Mouse (Mus musculus) spleen, postnatal 4 days (tissue): ENCODE measurements at regions not wholly inside any gene's neighbourhood (a gene's known extent, or its start where the extent isn't known, plus 50 kb on each side); places are given as distances from the start of the nearest gene placed in this dataset.
A peak's percentile ranks its signal among the peaks of the same experiment; 100 is the strongest.

Source experiments
- DNase-seq, 2 experiments: peaks; one replicate each; pipeline ENCODE4 v3.0.0; 2022; ENCODE audit warnings: low spot score in 2 of 2

DNA sequence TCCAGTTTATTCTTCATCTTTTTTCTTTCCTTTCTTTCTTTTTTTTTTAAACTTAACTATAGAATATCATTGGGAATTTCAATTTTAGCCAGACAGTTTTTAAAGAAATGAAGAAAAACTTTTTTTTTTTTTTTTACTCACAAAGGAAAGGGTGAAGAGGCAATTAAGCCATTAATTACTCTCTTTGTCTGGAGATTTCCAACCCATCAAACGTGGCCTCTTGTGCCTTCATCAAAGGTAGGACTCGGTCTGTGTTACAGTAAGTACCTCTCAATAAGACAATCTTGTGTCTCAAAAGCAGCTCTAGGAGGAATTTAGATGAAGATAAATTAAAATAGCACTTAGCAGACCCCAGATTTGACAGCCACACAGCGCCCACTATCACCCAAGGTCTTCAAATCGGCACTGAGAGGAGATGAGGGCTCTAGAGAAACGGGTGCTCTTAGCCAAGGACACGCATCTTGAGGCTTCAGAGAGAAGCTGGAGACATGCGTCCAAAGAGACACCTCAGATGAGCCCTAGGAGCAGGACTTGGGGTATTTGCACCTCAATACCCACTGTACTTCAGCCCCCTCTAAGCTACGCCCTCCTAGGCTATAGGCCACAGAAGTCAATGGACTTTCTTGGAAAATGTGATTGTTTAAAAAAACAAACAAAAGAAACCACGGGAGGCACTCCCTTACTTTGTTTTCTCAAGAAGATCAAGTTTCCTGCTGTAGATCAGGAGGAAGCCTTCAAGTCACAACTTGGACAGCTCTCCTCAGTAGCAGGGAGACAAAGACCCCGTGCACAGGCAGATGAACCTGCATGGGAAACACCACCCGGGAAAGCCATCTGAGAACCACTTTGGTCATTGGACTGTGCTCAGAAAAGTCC is 176.8 kb upstream of the Spred2 start:
- no peak for DNase-seq

DNA sequence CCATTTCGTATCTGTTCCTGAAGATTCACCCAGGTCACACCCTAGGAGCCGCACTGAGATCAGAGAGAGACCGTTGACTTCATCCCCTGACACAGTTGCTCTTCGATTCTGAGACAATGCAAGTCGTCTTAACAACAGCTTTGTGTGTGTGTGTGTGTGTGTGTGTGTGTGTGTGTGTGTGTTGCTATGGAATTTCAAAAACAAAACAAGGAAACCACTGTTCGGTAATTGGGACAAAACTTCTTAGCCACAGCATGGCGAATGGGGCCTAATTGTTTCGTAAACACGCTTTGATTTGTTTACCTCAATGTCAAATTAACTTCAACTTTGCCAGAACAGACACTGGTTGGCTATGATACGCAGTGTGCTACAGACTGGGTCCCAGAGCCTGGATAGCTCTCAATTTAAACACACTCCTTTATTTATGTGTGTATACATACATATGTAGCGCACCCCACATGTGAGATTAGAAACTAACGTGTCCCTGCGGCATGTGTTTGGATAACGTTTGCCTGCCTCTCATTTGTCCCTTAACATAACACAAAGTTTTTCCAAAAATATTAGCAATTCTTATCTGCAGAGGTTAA is 176.1 kb upstream of the Spred2 start:
- DNase-seq, result no peak

DNA sequence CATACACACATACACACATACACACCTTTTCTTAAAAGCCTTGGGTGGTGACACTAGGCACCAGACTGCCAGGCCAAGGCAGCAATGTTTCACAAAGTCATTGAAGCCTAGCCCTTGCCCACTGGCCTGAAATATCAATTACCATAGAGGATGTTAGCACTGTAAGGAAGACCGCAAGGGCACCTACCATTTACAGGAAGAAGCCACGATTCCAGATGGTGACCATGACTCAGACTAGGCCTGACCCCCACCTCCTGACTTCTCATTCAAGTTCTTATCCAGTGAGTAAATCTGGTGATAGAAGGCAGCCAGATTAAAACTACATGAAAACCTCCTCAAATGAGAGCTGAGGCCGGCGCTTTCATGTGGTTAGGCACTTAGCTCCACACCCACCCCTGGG is 165.3 kb upstream of the Spred2 start:
- no peak for DNase-seq

DNA sequence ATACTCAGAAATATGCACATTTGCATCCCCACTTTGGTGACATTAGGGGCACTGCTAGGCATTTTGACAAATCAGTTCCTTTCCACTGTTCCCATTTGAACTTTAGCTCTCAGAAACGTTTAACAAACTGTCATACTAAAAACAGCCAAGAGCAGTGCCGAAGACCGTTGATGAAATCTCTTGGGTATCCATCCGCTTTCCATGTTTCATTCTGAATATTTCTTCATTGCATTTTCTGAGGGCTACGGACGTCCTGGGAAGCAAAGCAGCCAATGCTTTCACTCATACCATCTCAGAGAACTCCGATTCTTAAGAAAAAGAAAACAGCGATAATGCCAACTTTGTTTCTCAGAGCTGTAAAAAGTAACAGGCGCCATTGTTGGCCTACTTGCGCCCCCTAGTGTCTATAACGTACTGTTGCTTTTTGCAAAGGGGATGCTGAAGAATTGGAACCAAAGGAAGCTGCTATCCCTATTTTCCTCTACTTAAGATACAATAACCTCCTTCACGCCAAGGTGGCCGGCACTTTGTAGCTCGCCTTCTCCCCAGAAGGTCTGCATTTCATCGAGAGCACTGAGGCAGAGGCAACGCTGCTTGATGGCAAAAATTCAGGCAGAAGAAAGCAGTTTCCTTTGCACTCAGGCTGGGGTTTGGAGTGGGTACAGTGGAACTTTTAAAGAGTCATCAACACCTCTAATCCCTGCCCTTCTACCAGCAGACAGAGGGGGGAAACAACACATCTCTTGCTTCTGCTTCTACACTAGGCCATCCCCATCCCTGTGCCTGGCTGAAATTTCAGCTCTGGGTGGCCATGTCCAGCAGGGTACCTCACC is 163.1 kb upstream of the Spred2 start:
- peak in 1 of 2 experiments; percentile 17 for DNase-seq

DNA sequence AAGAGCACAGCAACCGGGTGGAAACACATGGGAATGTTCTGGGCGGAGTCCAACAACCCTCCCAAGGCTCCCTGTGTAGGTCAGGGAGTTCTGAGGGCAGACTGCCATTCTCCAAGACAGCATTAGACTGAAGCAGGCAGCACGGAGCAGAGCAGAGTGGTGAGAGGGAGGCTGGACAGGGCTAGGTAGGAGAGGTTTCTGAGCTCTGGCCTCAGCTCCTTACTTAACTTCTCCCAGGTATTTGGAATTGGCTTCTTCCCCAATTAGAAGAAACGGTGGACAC is 162.5 kb upstream of the Spred2 start:
- no peak for DNase-seq

DNA sequence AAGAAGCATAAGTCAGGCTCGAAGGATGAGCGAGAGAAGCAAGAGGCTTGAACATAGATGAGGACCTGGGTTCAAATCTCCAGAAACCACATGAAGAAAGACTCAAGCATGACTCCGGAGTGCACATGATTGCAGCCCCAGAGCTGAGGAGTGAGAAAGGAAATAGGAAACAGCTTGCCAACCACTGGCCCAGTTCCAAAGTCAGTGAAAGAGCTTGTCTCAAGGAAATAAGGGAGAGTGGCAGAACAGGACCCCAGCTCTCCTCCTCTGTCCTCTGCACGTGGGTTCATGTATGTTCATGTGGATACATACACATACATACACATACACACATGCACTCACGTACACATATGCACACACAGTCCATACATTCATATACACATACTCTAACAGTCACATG is 156.9 kb upstream of the Spred2 start:
- DNase-seq, result no peak

DNA sequence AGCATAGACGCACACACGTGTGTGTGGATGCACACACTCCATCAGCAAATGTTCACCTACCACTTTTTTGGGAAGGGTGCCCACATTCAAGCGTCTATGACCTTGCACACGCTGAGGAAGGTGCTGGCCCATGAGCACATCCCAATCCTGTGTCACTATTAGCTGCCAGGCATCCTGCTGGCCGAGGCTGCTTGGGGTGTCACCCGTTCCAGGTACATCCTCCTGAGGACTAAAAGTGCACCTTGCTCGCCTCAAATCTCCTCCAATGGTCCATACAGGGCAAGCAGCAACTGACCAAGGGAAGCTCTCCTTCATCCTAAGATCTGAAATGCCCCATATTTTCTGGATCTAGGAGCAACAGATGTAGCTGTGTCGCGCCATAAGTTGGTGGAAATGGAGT is 156.3 kb upstream of the Spred2 start:
- no peak for DNase-seq

DNA sequence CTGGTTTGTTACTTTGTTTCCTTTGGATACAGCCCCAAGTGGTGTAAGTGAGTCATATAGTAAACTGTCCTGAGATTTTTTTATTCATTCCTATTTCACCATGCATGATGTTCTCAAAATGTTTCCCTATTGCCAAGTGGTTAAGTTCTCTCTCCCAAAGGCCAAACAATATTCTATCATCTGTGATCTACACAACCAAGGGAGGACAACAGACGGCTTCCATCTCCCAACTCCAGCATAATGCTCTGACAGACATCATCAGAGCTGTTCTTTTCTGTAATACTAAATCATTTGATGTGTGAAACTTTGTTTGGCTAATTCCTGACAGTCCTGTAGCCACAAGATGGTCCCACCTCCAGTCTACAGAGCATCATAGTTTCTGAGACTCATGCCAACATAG is 155.2 kb upstream of the Spred2 start:
- no peak for DNase-seq

DNA sequence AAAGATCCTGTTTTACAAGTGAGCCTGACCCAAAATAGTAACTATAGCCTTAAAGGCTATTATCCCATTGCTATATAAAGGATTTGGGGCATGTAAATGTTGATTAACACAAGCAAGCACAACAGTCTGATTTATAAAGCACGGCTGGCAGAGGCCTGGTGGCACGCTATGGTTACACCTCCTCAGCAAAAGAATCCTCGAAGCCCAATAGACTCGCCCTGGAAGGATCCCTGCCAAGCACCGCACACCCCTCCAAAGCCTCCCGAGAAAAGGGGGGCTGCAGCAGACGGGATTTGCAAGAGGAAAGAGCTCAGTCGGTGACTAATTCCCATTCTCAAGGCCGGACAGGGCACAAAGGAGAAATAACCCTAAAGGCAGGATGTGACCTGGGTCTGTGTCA is 150.2 kb upstream of the Spred2 start:
- DNase-seq, result no peak

DNA sequence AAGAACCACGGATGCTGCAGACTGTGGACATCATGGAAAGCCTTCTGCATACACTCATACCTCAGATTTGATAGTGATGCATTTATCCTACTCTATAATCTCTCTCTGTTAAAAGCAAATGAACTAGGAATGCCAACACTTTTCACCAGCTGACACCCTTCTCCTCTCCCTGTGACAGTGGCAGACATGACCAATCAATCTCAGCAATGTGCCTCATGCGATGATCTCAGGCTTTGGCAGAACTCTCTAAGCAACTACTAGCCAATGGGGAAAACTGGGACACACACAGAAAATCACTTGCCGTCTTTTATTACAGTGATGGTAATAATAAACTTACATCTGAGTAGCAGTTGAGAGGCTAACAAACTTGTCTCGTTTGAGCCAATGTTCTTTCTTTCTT is 148.4 kb upstream of the Spred2 start:
- DNase-seq, result no peak

DNA sequence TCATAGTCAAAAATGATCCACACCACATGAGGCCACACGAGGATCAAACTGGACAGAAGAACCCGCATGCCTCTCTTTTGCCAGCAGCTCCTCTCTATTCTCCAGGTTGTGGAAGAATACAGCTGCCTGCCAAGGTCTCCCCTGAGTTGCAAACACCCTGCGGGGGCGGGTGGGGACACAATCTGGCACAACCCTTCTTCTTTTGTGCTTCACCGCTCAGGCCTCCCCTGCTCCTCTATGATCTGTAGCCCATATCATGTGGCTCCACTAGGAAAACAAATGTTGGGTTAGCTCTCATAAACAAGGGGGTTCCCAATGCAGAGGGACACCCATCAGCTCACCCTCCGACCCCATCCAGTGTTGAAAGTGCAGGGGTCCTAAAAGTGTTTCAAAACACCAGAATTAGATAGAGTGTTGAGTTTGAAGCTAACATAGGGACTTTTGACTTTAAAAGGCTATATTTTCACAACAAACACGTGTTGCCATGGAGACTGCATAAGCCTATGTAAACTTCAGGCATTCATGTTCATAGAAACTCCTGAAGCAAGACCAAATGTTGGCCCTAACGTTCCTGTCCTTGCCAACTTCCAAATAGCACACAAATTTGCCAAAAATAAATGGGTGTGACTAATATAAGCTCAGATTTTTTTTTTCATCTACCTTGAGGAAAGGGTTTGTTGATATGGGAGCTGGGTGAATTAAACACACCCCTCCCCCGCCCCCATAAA is 147.5 kb upstream of the Spred2 start:
- DNase-seq, result no peak

DNA sequence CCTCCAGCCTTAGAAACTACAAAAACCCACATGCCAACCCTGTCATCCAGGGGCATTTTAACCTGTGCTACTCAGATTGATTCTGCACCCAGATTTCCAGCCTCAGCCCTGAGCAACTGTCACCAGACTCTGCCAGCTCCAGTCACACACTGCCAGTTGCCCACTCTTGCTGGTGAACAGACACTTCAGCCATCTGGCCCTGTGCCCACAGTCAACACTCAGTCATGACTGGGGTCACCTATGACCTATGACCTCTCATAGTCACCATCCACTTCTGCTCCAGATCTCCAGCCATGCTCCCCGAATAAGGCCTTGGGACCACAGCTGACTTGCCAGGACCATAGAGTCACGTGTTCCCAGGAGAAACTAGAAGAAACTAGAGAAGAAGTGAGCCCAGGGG is 146.0 kb upstream of the Spred2 start:
- DNase-seq, result no peak

DNA sequence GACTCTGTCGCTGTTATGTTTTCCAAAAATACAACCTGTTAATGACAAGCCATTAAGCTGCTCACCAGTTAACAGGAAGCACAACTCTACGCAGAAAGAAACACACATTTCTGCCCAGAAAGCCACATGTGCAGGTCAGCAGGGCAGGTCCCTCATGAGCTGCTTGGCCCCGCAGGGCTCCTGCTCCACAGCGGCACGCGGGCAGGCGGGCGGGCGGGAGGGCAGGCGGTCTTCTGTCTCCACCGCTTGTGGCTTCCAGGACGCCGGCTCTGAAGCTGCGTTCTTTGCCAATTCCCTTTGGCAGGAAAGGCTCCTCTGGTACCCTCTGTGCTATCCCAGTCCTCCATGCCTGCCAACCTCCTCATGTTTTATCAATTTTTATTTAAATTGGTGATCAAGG is 139.1 kb upstream of the Spred2 start:
- no peak for DNase-seq

DNA sequence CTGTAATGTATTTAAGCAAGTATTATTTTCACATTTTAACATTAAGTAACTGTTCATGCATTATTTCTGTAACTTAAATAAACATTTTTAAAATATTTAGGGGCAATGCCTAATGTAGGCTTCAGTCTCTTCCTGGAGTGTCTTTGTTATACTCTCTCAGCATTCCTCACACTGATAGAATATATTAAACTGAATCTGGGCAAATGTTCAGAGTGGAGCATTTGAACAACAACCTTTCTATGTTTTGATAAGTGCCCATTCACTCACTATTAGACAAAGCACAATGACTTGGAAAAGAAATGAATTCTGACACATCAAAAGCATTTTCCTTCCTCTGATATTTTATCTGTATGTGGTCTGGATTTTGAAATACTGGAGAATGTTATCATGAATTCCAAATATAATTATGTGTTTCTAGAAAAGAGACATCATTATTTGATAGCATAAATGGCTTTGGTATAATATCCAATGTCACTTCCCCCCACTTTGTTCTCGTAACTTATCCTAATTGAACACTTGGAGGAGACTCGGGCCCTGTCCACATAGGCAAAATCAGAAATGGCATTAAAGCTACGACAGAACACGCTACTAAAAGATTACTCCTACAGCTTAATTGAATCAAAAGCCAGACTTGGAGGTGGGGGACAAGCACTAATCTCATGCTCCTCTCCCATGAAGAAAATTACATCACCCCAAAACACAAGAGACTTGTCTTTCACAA is 127.1 kb upstream of the Spred2 start:
- DNase-seq, result no peak

DNA sequence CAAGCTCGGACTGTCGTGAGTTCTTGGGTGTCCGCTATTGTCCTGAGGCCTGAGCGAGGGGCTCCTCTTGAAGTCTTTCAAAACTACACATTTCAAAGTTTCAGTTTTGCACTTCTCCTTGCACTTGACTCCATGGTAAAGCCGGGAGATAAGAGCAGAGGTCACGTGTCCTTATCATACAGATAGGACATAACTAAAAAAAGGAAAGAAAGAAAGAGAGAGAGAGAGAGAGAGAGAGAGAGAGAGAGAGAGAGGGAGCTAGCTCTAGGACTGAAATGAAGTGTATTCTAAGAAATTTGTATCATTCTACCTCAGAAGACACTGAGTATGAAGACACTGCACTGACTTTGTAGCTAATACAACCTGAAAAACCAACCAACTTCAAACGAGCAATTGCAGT is 114.8 kb upstream of the Spred2 start:
- no peak for DNase-seq

DNA sequence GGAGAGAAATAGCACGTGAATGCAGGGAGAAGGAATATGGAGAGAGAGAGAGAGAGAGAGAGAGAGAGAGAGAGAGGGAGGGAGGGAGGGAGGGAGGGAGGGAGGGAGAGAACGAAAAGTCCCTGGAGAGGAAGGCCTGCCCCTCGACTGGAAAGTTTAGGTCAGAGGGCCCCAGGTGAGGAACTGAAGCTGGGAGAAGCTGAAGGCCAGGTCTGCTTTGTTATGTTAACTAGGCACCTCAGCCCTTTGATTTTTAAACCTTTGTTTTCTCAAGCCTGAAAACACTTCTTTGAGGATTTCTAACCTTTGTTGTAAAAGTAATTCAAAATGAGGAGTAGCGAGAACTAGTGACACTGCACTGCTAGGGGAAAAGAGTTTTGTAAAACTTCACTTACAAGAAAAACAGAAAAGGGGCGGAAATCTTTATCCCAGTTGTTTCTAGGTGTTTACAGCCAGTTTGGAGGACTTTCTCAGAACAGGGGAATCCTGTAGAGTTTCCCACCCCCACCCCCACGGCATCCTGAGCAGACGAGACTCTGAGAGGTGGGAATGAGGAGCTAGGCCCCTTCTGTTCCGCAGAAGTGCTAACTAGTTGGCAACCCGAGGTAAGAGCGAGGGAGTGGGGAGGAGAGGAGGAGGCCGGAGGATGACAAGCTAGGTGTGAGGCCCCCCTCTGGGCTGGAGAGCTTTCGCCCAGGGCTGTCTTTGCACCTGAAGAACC is 112.7 kb upstream of the Spred2 start:
- no peak for DNase-seq

DNA sequence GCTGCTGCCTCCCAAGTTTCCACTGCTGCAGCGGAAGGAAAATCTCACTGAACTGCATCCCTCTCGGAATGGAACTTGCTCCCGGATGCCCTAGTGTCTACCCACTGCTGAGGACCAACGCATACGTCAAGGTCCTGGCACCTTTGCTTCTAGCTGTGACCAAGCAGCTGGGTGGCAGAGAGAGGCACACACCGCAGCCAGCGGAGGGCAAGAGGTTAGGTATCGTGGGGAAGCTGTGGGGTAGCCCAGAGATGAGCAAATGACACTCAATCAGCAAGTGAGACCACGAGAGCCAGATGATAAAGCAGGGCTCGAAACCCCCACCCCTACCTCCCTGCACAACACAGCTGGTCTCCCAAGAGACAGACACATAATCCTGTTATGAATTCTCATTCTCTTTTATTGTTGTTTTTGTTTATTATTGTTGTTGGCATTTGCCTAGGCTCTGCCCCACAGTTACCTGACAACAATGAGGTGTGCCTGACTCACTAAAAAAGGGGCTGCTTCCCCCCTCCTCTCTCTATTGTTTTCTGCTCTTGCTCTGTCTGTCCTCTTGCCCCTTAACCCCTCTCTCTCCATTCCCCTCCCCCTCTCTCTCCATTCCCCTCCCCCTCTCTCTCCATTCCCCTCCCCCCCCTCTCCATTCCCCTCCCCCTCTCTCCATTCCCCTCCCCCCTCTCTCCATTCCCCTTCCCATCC is 112.0 kb upstream of the Spred2 start:
- no peak for DNase-seq

DNA sequence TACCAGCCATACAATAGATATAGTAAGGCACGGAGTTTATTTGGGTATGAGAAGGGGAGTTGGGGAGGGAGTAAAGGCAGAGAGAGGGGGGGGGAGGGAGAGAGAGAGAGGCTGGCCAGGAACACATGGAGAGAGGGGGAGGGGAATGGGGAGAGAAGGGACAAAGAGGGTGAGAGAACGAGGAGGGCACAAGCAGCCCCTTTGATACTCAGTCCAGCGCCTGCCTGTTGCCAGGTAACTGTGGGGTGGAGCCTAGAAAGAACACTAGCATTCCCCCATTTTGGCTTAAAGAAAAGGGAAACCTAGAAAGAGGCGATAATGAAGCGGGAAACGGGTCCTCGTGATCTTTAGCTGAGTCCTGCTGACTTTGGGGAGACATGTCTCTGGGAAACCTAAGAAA is 110.6 kb upstream of the Spred2 start:
- no peak for DNase-seq

DNA sequence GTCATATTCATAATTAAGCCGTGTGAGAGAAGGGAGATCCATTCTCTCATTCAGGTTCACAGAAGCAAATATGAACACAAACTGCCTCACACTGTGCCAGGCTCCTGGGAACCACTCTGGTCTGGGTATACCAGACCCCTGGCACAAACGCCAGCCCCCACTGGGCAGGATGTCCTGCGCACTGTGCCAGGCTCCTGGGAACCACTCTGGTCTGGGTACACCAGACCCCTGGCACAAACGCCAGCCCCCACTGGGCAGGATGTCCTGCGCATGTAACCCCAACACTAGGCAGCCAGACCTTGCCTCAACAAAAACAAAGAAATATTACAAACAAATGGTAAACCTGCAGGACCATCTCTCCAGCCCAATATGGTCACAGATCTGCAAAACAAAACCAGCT is 101.2 kb upstream of the Spred2 start:
- no peak for DNase-seq

DNA sequence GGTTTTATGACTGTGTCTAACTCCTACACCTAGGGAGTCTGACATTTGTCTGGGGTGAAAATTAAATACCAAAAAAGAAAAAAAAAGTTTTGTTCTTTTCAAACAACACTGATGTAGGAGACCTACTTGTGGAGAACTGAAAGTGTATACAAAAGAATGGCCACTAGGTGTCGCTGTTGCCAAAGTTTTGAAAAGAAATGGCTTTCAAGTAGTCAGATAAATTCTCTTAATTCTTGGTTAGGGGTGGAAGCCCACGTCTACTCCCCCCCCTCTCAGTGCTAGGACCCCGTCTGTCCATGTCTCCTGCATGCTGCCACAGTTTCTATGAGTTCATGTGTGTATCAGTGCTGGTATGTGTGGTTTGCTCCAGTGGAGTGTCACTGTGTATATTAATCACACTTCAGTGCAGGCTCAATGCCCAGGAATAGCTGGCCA is 100.7 kb upstream of the Spred2 start:
- DNase-seq, result peak; percentile 42 to 82
